Mouse (Mus musculus) right cerebral cortex, postnatal 14 days (tissue): ENCODE results near the gene Ambn.
"Not testable (repeated sequence)": the region's sequence is repeated elsewhere in the genome, so short reads cannot be mapped to it uniquely, and the experiment has no call there.

Source experiments
- DNase-seq: peaks from one replicate; pipeline ENCODE4 v3.0.0; 2022

The Ambn gene

DNA sequence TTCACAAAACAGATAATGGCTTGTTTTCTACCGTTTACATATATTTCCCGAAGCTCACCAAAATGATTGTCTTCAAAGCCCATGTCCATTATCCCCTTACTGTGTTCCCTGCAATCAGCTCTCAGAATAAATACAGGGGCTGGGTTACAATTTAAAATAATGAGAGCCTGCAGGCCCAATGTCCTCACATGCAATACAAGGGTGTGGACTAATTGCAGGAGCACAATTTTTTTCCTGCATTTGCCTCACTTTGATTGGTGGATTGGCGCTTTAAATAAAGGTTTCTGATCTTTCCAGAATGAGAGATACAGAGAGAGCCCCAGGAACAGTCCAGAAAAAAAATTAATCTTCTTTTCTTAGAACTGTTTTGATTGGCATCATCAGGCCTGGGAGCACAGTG, at the start of gene Ambn:
Gene Ambn, plus strand, starts transcription at position 301 of the 400 bp plus-strand sequence.
- no peak for DNase-seq

DNA sequence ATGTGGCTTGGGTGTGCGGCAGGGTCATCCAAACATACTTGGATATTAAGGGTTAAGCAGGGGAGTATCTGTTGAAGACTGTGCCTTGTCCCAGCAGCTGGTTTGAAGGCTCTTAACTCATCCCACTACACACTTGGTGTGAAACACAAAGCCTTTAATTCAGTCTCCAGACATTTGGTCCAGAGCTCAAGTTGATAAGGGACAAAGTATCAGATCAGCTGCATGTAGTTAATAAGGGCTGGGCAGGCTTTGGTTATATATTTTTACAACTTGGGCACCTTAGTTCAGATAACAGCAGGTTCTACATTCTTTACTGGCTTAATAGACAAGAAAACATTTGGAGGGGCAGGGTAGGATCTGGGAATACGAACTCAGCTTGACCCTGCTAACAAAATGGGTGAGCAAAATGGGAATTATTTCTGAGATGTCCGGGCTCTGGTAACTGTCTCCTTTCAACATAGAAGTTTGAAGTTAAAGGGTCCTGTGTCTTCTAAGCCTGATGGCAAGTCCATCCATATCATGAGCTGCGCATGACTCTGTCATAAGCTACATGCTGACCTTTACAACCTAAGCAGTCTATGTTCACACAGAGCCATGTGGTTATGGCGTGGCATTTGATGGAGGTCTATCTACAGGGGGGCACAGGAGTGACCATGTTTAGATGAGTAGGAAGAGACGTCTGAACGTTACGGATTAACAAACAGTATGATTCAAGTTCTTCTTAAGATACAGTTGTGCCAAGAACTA, 35.3 kb upstream of the Ambn start:
- DNase-seq, result no peak

DNA sequence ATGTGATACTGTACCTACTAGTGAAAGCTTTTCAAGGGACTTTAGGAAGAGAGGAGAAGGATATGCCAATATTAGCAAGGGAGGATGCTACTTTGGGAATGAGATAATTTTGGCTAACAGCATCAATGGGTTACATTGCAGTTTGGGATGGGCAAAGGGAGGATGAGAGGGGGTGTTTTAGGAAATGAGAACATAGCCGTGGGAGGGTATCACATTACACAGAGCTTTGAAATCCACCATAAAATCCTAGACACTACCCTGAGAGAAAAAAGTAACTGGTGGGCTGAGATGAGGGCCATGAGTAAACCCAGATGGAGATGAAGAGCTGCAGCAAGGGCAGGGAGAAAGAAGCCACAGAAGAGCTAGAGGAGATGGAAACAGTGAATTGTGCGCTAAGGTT, 30.9 kb upstream of the Ambn start:
- DNase-seq, result not testable (repeated sequence)

DNA sequence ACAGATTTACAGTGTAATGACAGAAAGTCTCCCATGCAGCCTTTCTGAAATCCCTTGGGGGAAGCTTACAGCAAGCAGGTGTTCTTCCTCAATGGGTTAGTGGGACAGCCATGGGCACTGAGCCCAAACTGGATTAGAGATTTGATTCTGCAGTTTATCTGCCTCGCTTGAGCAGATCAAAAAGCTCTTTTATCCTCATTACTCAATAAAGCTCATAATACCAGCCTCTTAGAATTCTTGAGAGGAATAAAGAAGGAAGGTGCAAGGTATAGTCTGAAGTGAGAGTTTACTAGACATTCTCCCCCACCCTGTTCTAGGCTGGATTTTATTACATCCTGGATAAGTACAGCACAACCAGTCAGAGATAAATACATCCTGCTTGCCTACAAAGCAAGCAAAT, 29.0 kb upstream of the Ambn start:
- no peak for DNase-seq

DNA sequence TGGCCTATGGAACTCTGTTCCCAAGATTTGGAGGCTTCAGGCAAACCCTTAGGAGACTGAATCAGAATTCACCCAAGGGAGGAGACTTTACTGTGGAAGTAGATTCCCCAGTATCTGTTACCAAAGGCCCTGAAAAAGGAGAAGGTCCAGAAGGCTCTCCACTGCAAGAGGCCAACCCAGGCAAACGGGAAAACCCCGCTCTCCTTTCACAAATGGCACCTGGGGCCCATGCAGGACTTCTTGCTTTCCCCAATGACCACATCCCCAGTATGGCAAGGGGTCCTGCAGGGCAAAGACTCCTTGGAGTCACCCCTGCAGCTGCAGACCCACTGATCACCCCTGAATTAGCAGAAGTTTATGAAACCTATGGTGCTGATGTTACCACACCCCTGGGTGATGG, 11.7 kb downstream of the Ambn start:
- no peak for DNase-seq

DNA sequence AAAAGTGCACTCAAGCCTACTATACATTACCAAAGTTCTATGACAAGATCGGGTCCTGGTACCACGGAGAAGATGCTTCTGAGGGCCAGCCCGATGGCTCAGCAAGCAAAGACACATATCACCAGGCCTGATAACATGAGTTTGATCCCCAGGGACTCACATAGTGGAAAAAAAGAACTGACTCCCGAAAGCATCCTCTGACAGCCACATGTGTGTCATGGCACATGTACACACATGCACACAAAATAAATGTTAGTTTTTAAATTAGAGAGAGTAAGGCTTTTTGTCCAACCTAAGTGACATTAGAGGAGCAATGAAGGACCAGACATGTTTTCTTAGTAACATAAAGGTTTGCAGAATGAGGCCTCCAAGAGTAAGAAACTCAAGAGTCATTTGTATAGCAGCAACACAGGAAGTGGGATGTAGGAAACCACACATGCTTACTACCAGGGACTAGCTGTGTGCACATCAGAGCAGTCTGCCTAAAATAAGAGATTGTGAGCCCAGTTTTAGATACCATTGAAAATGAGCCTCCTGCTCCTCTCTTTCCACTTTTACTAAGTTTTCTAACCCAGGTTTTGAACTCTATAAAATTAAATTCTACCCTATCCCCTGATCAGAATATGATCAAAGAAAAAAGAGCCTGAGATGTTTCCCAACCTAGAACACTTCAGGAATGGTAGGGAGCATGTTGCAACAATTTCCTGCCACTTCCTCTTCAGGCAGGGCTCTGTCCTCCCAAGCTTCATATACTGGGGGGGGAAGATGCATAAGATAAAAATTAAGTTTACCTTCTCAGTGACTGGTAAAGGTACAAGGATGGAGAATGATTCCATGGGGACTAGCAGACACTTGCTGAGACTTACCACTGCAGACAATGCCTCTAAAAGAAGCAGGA, 13.3 kb downstream of the Ambn start:
- no peak for DNase-seq

DNA sequence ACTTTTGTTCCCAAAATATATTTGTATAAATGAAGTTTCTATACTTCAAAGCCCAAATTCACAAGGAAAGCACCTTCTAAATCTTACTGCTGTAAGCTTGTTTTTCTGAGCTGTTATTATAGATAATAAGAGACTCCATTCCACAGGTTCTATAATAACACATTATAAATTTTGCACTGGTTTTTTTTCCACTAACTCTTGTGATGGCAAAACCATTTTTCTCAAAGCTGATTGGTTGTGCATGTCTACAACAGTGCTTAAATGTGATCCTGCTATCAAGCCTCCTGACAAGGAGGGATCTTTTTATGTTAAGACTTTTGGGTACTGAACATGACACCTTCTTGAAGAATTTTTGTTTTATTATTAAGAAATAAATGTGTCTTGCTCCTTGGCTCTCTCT, 31.9 kb downstream of the Ambn start, which contains the start of gene Enam:
Gene Enam, plus strand, starts transcription at position 301 of the 400 bp plus-strand sequence.
- no peak for DNase-seq

DNA sequence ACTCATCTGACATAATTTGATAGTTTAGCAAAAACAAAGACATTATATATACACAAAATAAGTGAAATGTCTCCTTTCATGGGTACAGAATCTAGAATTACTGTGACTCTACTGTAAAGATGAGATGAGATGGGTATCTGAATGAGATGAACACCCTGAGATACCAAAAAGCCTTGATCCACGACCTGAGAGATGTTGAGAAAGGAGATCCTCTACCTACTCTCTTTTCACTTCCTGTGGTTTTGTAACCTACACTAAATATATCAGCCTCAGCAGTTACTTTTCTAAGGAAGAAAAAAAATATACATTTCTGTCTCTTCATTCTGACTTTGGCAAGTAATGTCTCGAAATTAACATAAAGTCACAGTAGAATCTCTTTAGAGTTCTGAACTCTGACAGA, 33.2 kb downstream of the Ambn start:
- no peak for DNase-seq

DNA sequence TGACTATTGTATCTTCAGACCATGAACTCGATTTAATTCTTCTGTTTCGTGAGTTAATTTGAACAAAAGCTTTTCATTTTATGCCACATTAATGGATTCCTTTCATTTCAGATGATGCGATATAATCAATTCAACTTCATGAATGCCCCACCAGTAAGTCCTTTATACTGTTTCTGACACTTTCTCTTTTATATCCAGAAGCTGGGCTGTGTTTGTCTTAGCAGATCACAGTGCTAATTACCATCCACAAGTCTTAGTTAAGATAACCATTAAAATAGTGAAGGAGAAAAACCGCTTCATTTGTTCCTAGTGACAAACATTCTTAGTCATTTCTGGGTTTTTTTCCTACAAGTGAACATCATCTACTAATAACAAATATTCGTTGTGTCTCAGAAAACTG, 35.3 kb downstream of the Ambn start:
- no peak for DNase-seq

DNA sequence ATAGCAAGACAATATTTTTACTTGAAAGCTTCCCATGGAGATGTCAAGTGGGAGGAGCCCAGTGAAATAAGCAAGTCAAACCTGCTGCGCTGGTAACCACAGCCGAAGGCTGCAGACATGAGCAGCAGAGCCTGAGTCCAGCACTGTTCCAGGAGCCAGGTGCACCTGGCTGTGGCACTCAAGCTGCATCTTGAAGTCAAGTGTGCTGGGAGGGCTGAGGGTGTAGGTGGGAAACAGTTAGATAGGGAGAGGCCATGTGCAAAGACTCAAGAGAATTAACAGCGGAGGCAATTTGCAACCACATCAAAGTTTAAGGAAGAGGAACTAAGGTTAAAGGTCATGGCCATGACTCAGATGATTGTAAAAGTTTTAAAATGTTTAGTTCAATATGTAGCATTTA, 44.0 kb downstream of the Ambn start:
- DNase-seq, result no peak

DNA sequence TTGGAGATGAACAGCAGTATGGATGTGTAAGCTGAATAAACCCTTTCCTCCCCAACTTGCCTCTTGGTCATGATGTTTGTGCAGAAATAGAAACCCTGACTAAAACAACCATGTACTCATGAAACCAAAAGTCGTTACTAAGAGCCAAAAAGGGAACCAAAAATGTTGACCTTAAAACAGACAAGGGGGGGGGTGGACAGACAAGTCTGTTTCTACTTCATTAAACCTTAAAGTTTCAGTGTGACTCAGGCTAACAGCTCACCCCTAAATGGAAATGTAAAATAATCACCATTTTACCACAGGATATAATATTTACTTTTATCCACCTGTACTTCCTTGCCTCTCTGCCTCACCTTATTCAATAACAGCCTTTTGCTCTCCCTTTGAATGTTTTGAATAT, 52.8 kb downstream of the Ambn start:
- DNase-seq, result no peak

DNA sequence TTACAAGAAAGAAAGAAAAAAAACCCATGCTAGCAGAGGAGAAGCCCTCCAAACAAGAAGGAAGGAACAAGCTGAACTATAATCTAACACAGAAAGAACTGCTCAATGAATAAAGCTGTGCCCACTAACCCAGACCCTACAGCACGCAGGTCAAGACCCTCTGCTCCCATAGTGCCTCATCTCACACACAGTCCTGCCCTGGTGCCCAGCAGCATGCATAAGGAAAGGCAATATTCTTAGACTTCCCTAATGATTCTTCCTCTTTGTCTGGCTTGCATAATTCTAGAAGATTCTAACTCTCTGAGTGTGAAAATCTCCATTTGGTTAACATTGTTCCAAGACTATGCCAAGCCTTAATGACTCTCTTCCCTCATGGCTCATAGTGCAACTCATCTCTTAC, 53.2 kb downstream of the Ambn start:
- no peak for DNase-seq
